Mouse (Mus musculus): ENCODE data around the gene Masp2.

GRCm38 (mm10) chr4:148603376-148604139, 1.2 kb downstream of the Masp2 start:
- no peak for TF ChIP-seq CTCF (IDR thresholded peaks at IDR 0.05; ENCODE audit: low read depth, low read length)
- TF ChIP-seq POLR2A (IDR thresholded peaks at IDR 0.05; ENCODE audit: insufficient read depth, low read length): peak; percentile 70
